Mouse (Mus musculus) MEL (cell line): Measurements from ENCODE around the gene Myo3b. TPM values are rescaled to one million over a fixed set of nuclear protein-coding genes. Genes with fewer than 3 reads are reported as not detected.

Experiments
- DNase-seq: peaks from one replicate; pipeline ENCODE4 v3.0.0; 2011; ENCODE audit warnings: low read depth, low spot score
- H3K27ac ChIP-seq: 2 replicates; pipeline ENCODE4 v1.5.1; 2012; ENCODE audit warnings: low read depth, mild to moderate bottlenecking, control low read depth, low read length, moderate library complexity; ENCODE audit not compliant: control insufficient read depth
- H3K27me3 ChIP-seq, 2 experiments: fragments of 150-350 bp in 1 of 2; sonication (generic) in 1 of 2; 2 replicates each; pipeline ENCODE4 v1.6.1; 2012; ENCODE audit warnings: low read length in 2 of 2, mild to moderate bottlenecking in 2 of 2, improper control_type of control experiment in 1 of 2, moderate library complexity in 1 of 2; ENCODE audit not compliant: insufficient read depth in 2 of 2, control insufficient read depth in 1 of 2
- H3K36me3 ChIP-seq, 2 experiments: 2 replicates each; pipeline ENCODE4 v1.6.1; 2012 to 2014; ENCODE audit warnings: low read length in 2 of 2, improper control_type of control experiment in 1 of 2, inconsistent platforms in 1 of 2, mild to moderate bottlenecking in 1 of 2; ENCODE audit not compliant: insufficient read depth in 2 of 2, control insufficient read depth in 1 of 2
- H3K4me1 ChIP-seq, 2 experiments: fragments of 150-350 bp in 1 of 2; sonication (generic) in 1 of 2; 2 replicates each; pipeline ENCODE4 v1.6.1; 2012; ENCODE audit warnings: low read length in 2 of 2, improper control_type of control experiment in 1 of 2, mild to moderate bottlenecking in 1 of 2; ENCODE audit not compliant: insufficient read depth in 2 of 2, control insufficient read depth in 1 of 2
- H3K4me3 ChIP-seq, 2 experiments: fragments of 150-350 bp in 1 of 2; sonication (generic) in 1 of 2; 2 replicates each; pipeline ENCODE4 v1.5.1; 2012; ENCODE audit warnings: low read depth in 2 of 2, low read length in 2 of 2, mild to moderate bottlenecking in 2 of 2, moderate library complexity in 2 of 2, control low read depth in 1 of 2, improper control_type of control experiment in 1 of 2; ENCODE audit not compliant: control insufficient read depth in 1 of 2, insufficient read depth in 1 of 2
- H3K79me2 ChIP-seq: 2 replicates; pipeline ENCODE4 v1.6.1; 2012; ENCODE audit warnings: mild to moderate bottlenecking, low read length, moderate library complexity; ENCODE audit not compliant: control insufficient read depth, poor library complexity, insufficient read depth
- H3K9ac ChIP-seq: 2 replicates; pipeline ENCODE4 v1.6.1; 2012; ENCODE audit warnings: low read depth, mild to moderate bottlenecking, control low read depth, low read length, moderate library complexity; ENCODE audit not compliant: control insufficient read depth, poor library complexity, severe bottlenecking
- H3K9me3 ChIP-seq: fragments of 150-350 bp; sonication (generic); replicated peaks from 2 replicates; pipeline ENCODE4 v1.6.1; 2012; ENCODE audit warnings: mild to moderate bottlenecking, low read length, improper control_type of control experiment, moderate library complexity; ENCODE audit not compliant: insufficient read depth
- CHD2 ChIP-seq: IDR thresholded peaks from 2 replicates; pipeline ENCODE4 v1.6.1; 2011; ENCODE audit warnings: low read length, improper control_type of control experiment
- CTCF ChIP-seq, 3 experiments: IDR thresholded peaks in 2 of 3; conservative IDR thresholded peaks in 1 of 3; 2 replicates each; pipeline ENCODE4 v1.5.1; 2011 to 2012; ENCODE audit warnings: low read length in 3 of 3, low read depth in 2 of 3, mild to moderate bottlenecking in 2 of 3, improper control_type of control experiment in 1 of 3, inconsistent platforms in 1 of 3, mixed read lengths in 1 of 3, moderate library complexity in 1 of 3; ENCODE audit not compliant: control insufficient read depth in 1 of 3, insufficient read depth in 1 of 3, poor library complexity in 1 of 3, severe bottlenecking in 1 of 3
- EP300 ChIP-seq, 2 experiments: IDR thresholded peaks; 2 replicates each; pipeline ENCODE4 v1.6.1; 2011; ENCODE audit warnings: improper control_type of control experiment in 2 of 2, low read length in 2 of 2, low read depth in 1 of 2, mild to moderate bottlenecking in 1 of 2
- GABPA ChIP-seq: IDR thresholded peaks from 2 replicates; pipeline ENCODE4 v1.6.1; 2012; ENCODE audit warnings: low read depth, mild to moderate bottlenecking, inconsistent platforms, low read length, improper control_type of control experiment, moderate library complexity
- GATA1 ChIP-seq: IDR thresholded peaks from 2 replicates; pipeline ENCODE4 v1.6.1; 2011; ENCODE audit warnings: low read depth, low read length, improper control_type of control experiment
- HCFC1 ChIP-seq: IDR thresholded peaks from 2 replicates; pipeline ENCODE4 v1.6.1; 2012; ENCODE audit warnings: low read depth, mild to moderate bottlenecking, inconsistent platforms, low read length, improper control_type of control experiment, moderate library complexity
- KAT2A ChIP-seq: conservative IDR thresholded peaks from 2 replicates; pipeline ENCODE4 v1.6.1; 2012; ENCODE audit warnings: low read depth, low read length, improper control_type of control experiment, inconsistent platforms
- MAFK ChIP-seq: IDR thresholded peaks from 2 replicates; pipeline ENCODE4 v1.6.1; 2011; ENCODE audit warnings: low read depth, mild to moderate bottlenecking, low read length, improper control_type of control experiment, borderline replicate concordance
- MAZ ChIP-seq: IDR thresholded peaks from 2 replicates; pipeline ENCODE4 v1.6.1; 2012; ENCODE audit warnings: low read depth, mild to moderate bottlenecking, inconsistent platforms, low read length, improper control_type of control experiment
- MEF2A ChIP-seq: IDR thresholded peaks from 2 replicates; pipeline ENCODE4 v1.6.1; 2014; ENCODE audit warnings: low read depth, mild to moderate bottlenecking, inconsistent platforms, low read length, improper control_type of control experiment; ENCODE audit not compliant: poor library complexity, insufficient replicate concordance, severe bottlenecking; ENCODE audit errors: extremely low read depth
- MXI1 ChIP-seq: IDR thresholded peaks from 2 replicates; pipeline ENCODE4 v1.6.1; 2011; ENCODE audit warnings: mild to moderate bottlenecking, low read depth, low read length, improper control_type of control experiment
- NELFE ChIP-seq: IDR thresholded peaks from 2 replicates; pipeline ENCODE4 v1.6.1; 2011; ENCODE audit warnings: low read depth, low read length, improper control_type of control experiment
- RAD21 ChIP-seq: IDR thresholded peaks from 2 replicates; pipeline ENCODE4 v1.6.1; 2011; ENCODE audit warnings: mild to moderate bottlenecking, low read depth, low read length, improper control_type of control experiment
- RCOR1 ChIP-seq: IDR thresholded peaks from 2 replicates; pipeline ENCODE4 v1.6.1; 2012; ENCODE audit warnings: low read depth, mild to moderate bottlenecking, inconsistent platforms, low read length, improper control_type of control experiment
- SIN3A ChIP-seq: IDR thresholded peaks from 2 replicates; pipeline ENCODE4 v1.6.1; 2012; ENCODE audit warnings: low read length, improper control_type of control experiment, inconsistent platforms
- SMC3 ChIP-seq: IDR thresholded peaks from 2 replicates; pipeline ENCODE4 v1.6.1; 2011; ENCODE audit warnings: low read depth, low read length, improper control_type of control experiment
- TCF12 ChIP-seq: IDR thresholded peaks from 2 replicates; pipeline ENCODE4 v1.6.1; 2014; ENCODE audit warnings: low read depth, mild to moderate bottlenecking, inconsistent platforms, low read length, improper control_type of control experiment, moderate library complexity
- USF2 ChIP-seq, 2 experiments: IDR thresholded peaks; 2 replicates each; pipeline ENCODE4 v1.6.1; 2011 to 2012; ENCODE audit warnings: improper control_type of control experiment in 2 of 2, low read length in 2 of 2, borderline replicate concordance in 1 of 2, inconsistent platforms in 1 of 2, low read depth in 1 of 2, mild to moderate bottlenecking in 1 of 2; ENCODE audit not compliant: insufficient read depth in 1 of 2
- ZKSCAN1 ChIP-seq: IDR thresholded peaks from 2 replicates; pipeline ENCODE4 v1.6.1; 2012; ENCODE audit warnings: low read depth, mild to moderate bottlenecking, inconsistent platforms, low read length, improper control_type of control experiment, moderate library complexity
- ZNF384 ChIP-seq: IDR thresholded peaks from 2 replicates; pipeline ENCODE4 v1.6.1; 2012; ENCODE audit warnings: low read depth, mild to moderate bottlenecking, inconsistent platforms, low read length, improper control_type of control experiment
- polyA plus RNA-seq, 2 experiments: library from polyadenylated mRNA; stranded (reverse) in 1 of 2; unstranded in 1 of 2; fragments of >175 nt in 1 of 2; fragments of >200 nt in 1 of 2; gene quantifications; 2 replicates each; pipeline versions ENCODE4 v1.2.1 to v1.2.4; 2012; ENCODE audit warnings: low replicate concordance in 2 of 2, low read depth in 1 of 2; ENCODE audit not compliant: insufficient read length in 2 of 2, insufficient read depth in 1 of 2, missing spikeins in 1 of 2
- total RNA-seq: library from RNA; depleted of rRNA; stranded (reverse); fragments of 300-350 nt; gene quantifications from 2 replicates; pipeline ENCODE4 v1.2.3, GENCODE M21; 2012

Myo3b gene
- total and polyA plus RNA-seq, 3 experiments, result not detected

DNA sequence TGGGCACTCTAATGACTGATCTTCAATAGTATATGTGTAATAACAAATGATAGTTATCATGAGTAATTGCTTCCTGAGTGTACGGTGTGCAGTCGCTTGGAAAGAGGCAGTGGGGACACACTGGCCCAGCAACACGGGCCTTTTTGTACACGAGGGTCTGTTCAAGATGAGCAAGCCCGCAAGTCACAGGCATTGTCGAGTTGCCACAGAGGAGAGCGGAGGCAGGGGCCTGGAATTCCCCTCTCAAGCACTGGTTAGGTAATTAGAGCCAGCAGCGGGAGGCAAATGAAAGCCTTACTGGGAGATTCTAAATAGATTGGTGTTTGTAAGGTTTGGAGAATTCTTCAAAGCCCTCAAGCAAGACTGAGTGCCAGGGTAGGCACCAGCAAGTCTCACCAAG lies 120.6 kb downstream of the Myo3b start:
- Histone ChIP-seq H3K9me3 (no peaks in the 10 kb centered on the region), H3K4me3 (no peak overlapping the region), H3K36me3 (no peaks in the 10 kb centered on the region), H3K79me2 (no peaks in the 10 kb centered on the region), H3K9ac (no peak overlapping the region), H3K27ac (no peak overlapping the region), H3K27me3 (no peaks in the 10 kb centered on the region), H3K4me1 (no peaks in the 10 kb centered on the region)
- DNase-seq, result no peak
- TF ChIP-seq NELFE, result no peak
- no peak for TF ChIP-seq MAFK
- no peak for TF ChIP-seq GABPA
- TF ChIP-seq USF2 (IDR thresholded peaks at IDR 0.05; ENCODE audit: borderline replicate concordance in 1 of 2, insufficient read depth in 1 of 2, low read depth in 1 of 2, low read length in 2 of 2), result no peak
- no peak for TF ChIP-seq CTCF (IDR thresholded peaks at IDR 0.05 in 2 of 3, conservative IDR thresholded peaks at IDR 0.05 in 1 of 3; ENCODE audit: control insufficient read depth in 1 of 3, insufficient read depth in 1 of 3, low read depth in 2 of 3, low read length in 3 of 3, poor library complexity in 1 of 3, severe bottlenecking in 1 of 3)
- TF ChIP-seq KAT2A, result no peak
- TF ChIP-seq MAZ, result no peak
- no peak for TF ChIP-seq MXI1

DNA sequence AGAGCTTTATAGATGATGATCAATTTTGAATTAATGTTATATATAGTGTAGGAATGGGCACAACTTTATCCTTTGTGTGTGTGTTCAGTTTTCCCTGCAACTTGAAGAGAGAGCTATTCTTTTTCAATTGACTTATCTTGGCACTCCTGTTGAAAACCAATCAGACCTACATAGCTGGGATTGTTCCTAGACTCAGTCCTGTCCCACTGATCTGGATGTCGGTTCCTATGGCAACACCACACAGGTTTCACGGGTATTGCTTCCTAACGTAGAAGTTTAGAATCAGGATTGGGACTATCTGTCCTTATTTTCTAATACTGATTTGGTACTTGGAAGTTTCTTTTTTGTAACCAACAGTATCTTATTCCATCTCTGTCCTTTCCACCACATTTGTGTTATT lies 127.3 kb downstream of the Myo3b start:
- no peaks in the 10 kb centered on the region for H3K27me3 ChIP-seq
- H3K4me3 ChIP-seq, result no peak overlapping the region
- no peak overlapping the region for H3K27ac ChIP-seq
- no peak overlapping the region for H3K9ac ChIP-seq
- TF ChIP-seq CHD2 (no peak), SIN3A (no peak), MXI1 (no peak), MEF2A (no peak), MAZ (no peak), HCFC1 (no peak), CTCF (IDR thresholded peaks at IDR 0.05 in 2 of 3, conservative IDR thresholded peaks at IDR 0.05 in 1 of 3; ENCODE audit: control insufficient read depth in 1 of 3, insufficient read depth in 1 of 3, low read depth in 2 of 3, low read length in 3 of 3, poor library complexity in 1 of 3, severe bottlenecking in 1 of 3) (no peak), ZKSCAN1 (no peak), ZNF384 (no peak), SMC3 (no peak), GATA1 (no peak), RCOR1 (no peak), TCF12 (no peak), GABPA (no peak), RAD21 (no peak), EP300 (IDR thresholded peaks at IDR 0.05; ENCODE audit: low read depth in 1 of 2, low read length in 2 of 2) (no peak)
- no peaks in the 10 kb centered on the region for H3K9me3 ChIP-seq
- no peaks in the 10 kb centered on the region for H3K4me1 ChIP-seq
- no peaks in the 10 kb centered on the region for H3K36me3 ChIP-seq
- no peaks in the 10 kb centered on the region for H3K79me2 ChIP-seq
- no peak for DNase-seq
